Mouse (Mus musculus): Measurements from ENCODE around the gene Coq7.
A peak's percentile ranks its signal among the peaks of the same experiment; 100 is the strongest.

The Coq7 gene

GRCm38 (mm10) chr7:118533178-118533578, at the start of gene Coq7:
Gene Coq7, minus strand, starts transcription at chr7:118533356.
- peak; percentile 97 for DNase-seq

GRCm38 (mm10) chr7:118579938-118580337, 46.8 kb upstream of the Coq7 start:
- no peak for DNase-seq

DNA sequence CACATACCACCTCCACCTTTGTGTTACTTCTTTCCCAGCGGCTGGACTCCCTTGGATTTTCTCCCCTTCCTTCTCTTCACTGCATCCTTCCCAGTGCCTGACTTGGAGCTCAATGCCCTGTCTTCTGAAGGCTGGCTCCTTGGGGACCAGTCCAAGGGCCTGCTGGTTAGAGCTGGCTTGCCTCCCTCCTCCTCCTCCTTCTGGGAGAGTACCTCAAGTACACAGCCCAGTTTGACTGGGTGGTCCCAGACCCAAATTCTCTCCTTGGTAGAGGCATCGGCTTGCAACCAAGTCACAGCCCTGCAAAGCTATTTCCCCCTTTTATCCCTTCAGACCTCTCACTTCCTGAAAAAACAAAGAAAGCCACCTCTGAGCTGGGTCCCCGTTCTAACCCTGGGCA, 45.1 kb upstream of the Coq7 start:
- no peak for DNase-seq

- DNase-seq = no peak
Measured at GRCm38 (mm10) chr7:118572039-118572438, 38.9 kb upstream of the Coq7 start.

GRCm38 (mm10) chr7:118571350-118571749, 38.2 kb upstream of the Coq7 start:
- no peak for DNase-seq

- DNase-seq = no peak
Measured at GRCm38 (mm10) chr7:118569121-118569543, 36.0 kb upstream of the Coq7 start.

- DNase-seq = no peak
Measured at GRCm38 (mm10) chr7:118554290-118554689, 21.1 kb upstream of the Coq7 start.

GRCm38 (mm10) chr7:118553881-118554280, 20.7 kb upstream of the Coq7 start:
- no peak for DNase-seq

DNA sequence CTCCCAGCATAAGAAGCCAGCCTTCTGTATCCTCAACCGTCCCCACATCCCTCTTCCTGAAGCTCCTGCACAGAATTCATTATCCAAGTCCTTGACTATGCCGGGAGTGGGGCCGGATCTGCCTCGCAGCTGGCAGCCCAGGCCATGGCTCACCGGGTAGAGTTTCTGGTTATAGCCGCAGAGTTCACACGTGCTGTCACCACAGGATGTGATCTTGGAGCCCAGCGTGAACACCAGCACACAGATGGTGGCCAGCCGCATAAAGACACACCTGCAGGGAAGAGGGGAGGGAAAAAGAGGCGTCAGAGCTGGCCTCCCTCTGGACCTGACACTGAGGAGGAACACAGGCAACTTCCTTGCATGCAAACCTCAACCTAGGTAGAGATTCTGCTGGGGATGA, 14.3 kb upstream of the Coq7 start:
- DNase-seq = no peak

DNA sequence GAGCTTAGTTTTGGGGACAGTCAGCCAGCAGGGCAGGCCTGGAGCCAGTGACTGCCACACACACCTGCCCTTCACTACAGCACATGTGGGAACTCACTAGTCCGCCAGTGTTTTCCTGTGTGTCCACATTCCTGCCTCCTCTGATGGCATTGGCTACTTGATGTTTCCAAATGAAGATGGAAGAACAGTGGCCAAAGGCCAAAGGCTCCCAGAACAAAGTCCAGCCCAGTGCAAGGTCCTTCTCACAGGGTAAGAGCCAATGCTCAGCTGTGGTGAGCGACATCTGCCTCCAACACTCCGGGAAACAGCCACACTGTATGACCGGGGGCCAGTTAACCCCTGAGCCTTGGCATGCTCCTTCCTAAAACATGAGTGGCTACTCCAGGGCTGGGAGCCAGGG, 11.0 kb upstream of the Coq7 start:
- DNase-seq = no peak

DNA sequence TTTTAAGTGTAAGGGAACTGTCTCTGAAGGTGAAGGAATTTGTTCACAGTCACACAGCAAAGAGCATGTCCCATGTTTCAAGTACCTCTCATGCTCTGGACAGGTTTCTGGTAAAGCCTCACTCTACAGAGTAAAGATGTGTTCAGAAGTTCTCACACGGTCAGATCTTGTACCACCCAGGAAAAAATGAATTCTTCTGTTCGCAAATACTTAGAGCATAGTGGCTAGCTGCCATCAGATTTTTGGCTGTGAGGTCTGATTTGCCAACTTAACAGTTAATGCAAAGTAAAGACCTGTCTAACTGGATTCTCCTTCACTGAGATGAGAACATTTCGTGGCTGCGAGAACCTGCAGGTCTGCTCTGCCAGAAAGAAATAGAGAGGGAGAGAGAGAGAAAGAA, 1.9 kb upstream of the Coq7 start:
- DNase-seq = no peak

GRCm38 (mm10) chr7:118534326-118534725, 1.2 kb upstream of the Coq7 start:
- DNase-seq = no peak

DNA sequence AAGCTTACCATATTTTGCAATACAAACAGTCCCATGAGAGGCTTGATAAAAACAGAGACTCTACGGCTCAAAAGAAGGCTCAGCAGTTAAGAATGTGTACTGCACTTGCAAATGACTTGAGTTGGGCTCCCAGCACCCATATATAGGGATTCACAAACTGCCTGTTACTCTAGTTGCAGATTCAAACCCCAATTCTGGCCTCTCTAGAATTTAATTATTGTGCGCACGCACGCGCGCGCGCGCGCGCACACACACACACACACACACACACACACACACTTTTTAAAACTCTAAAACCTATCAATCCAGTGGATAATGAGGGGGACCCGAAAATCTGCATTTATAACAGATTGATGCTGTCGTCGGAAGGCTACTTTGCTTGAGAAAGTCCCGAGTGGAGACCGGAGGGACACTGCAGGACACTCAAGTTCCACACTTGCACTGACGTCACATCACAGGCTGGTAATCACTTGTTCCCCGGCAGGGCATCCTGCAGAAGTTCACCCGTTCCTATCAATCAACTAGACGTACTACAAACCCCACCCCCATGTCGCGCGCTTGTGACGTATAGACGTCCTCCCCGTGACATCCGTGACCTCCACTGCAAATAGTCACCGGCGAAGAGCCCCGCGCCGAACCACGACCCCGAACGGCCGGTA, 508 bp downstream of the Coq7 start:
- DNase-seq = peak; percentile 97

- no peak for DNase-seq
Measured at GRCm38 (mm10) chr7:118526967-118527366, 6.2 kb downstream of the Coq7 start.

- DNase-seq = no peak
Measured at GRCm38 (mm10) chr7:118522077-118522476, 11.1 kb downstream of the Coq7 start.

GRCm38 (mm10) chr7:118519661-118520060, 13.5 kb downstream of the Coq7 start:
- DNase-seq = no peak

- DNase-seq = peak; percentile 45
Measured at GRCm38 (mm10) chr7:118518687-118519086, 14.5 kb downstream of the Coq7 start.

DNA sequence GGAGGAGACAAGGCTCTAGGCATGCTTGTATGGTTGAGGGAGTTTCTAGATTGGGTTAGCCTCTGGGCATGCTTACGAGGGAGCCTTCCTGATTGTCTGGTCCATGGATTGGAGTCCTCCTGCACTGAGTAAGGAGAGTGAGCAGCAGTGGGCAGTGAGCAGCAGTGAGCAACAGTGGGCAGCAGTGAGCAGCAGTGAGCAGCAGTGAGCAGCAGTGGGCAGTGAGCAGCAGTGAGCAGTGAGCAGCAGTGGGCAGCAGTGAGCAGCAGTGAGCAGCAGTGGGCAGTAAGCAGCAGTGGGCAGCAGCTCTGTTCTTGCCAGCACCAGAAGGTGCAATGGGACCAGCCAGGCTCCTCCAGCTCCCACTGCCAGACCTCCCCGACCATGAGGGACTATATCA, 15.3 kb downstream of the Coq7 start:
- no peak for DNase-seq

DNA sequence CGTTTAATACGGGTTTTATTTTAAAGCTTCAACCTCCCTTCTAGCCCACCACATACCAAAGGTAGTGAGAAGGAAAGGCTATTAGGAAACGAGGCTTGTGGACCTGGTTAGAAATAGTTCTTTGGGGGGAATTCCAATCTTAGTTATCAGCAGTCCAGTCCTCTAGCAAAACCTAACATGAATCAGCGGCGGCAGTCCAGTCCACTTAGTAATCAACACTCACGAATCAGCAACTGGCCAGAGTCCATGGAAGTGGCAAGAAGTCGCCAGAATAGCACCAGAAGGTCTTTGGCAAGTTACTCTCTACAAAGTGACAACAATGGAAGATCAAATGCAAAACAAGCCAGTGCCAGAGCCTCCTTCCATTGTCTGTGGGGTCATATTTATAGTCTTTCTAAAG, 24.6 kb downstream of the Coq7 start:
- DNase-seq = no peak

DNA sequence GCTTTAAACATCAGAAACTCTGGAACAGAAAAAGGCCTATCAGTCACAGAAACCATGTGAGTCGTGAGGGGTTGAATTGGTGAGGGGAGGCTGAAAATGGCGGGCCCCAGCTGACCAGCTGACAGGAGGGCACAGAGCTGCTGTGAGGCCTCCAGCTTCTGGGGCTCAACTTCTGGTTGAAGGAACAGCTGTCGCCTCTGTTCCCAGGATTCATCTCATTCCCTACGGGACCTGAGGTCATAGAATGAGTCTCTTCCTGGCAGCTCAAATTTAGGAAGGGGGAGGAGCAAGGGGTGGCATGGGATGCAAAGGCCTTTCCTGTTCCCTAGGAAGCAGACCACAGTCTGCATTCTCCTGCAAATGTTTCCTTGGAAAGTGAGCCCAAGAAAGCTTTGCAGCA, 29.3 kb downstream of the Coq7 start:
- no peak for DNase-seq

DNA sequence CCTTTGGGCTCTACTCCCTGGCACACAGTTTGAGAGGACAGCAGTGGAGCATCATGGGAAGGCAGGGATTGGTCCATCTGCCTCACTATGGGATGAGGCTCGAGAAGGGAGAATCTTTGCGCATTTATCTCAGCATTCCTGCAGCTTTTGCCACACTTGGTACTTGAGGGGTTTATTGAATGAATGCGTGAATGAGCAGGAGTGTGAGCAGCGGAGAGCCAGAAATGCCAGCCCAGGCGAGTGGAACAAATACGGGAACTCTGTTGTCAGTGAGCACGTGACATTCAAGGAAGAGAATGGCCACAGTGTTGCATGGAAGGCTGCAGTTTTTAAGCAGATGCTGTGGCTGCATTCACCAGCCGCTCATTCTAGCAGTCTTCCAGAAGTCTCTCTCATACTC, 30.8 kb downstream of the Coq7 start:
- DNase-seq = no peak

- no peak for DNase-seq
Measured at GRCm38 (mm10) chr7:118499784-118500435, 33.2 kb downstream of the Coq7 start.

DNA sequence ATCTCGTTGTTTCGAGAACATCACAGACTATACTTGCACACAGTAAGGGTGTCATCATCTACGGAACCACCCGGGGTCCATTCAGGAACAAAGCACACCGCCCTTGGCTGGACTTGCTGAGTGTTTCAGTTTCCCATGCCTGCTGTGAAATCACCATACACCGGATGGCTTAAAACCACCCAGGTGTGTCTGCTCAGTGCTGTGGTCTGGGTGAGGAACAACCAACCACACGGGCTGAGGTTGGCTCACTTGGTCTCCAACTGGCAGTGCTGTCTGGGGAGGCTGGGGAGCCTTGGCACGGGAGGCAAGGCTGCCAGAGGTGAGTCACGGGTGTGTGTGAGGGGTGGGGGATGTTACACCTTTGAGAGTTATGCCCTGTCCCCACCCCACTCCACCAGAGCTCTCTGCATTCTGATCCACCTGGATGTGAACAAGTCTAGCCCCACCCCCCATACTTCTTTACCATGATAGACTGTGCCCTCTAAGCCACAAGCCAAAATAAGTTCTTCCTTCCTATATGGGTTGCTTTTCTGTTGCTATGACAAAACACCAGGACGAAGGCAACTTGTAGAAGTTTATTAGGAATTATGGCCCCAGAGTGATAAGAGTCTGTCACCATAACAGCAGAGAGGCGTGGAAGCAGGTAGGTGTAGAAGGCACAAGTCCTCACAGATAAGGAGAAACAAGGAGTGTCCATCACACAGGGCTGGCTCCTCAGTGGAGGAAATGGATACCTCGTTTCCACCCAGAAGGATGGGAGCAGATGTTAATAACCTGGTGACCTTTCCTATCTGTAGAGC, 34.0 kb downstream of the Coq7 start:
- no peak for DNase-seq

Measured in cerebellum, adult 11-12 months (tissue).